Mouse (Mus musculus) cerebellum, adult 11-12 months (tissue): ENCODE results near the gene Slc45a2.
"Not testable (repeated sequence)": the region's sequence is repeated elsewhere in the genome, so short reads cannot be mapped to it uniquely, and the experiment has no call there.

Experiments used
- DNase-seq: peaks from one replicate; pipeline ENCODE4 v3.0.0; 2022

The Slc45a2 gene

DNA sequence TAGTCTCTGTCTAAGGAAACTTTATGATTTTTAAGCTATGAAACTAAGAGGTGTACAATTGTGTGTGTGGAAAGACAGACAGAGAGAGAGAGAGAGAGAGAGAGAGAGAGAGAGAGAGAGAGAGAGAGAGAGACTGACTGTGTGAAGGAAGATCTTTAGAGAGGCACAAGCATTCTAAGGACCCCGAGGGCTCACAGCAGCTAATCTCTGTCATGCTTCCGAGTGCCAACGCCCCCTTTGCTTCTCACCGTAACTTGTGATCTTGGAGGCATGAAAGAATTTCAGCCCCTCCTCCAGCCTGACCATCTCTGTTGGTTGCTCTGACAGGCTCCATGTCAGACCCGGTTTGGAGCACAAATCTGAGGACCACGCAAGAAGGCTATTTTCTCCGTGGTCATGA lies at the start of gene Slc45a2:
TSS of gene Slc45a2 (plus strand) at position 301 of the 400 bp plus-strand sequence.
- DNase-seq: no peak

DNA sequence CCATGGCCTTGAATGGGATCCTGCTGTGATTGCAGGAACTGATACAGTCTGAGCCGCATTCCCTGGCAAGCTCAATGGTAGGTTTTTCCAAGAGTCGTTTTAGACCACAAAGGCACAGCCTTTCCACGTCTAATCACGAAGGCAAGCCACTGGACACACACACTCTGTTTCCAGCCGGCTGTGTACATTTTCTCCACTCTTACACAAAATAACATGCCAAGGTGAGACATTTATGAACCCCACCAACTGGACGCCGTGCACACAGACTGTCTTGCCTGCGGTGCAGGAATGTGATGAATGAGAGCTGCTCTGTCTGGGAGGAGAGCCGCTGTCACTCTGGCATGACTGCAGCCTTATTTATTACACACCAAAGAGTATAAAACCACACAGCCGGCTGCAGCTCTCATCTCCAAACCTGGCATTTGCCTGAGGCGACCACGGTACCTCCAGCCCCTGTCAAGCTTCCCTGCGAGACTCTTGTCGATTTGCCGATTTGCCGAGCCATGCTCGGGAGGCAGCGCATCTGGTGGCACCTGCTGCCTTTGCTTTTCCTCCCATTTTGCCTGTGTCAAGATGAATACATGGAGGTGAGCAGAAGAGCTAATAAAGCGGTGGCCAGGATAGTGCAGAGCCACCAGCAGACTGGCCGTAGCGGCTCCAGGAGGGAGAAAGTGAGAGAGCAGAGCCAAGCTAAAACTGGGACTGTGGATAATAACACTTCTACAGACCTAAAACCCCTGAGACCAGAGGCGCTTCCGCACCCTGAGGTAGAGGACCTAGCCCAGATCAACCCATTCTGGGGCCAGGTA lies 48.4 kb upstream of the Slc45a2 start, which contains the start of gene C1qtnf3:
TSS of gene C1qtnf3 (plus strand) at position 382 of the 809 bp plus-strand sequence.
- DNase-seq: no peak

DNA sequence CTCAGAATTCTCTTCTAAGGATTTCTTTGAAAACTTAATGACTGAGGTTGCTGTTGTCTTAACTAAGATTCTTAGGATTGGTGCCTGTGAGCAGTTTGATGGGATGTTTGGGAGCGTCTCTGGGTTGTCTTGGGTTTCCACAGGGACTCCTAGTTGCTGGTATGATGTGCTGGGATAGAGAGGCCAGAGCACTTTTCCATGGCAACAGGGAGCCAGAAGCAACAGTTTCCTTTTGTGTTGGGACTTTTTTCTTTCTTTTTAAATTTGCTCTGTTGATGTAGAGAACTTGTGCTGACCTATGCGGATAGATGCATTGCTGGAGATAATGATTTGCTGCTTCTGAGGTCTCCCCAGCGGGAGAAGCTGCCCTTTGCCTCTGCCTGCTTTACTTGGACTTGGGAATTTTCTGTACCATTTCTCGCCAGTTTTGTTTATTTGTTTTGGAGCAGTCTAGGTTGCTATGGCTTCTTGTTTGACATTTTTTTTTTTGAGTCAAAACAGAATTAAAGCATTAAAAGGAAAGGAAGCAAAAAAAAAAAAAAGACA lies 47.7 kb upstream of the Slc45a2 start:
- no peak for DNase-seq

DNA sequence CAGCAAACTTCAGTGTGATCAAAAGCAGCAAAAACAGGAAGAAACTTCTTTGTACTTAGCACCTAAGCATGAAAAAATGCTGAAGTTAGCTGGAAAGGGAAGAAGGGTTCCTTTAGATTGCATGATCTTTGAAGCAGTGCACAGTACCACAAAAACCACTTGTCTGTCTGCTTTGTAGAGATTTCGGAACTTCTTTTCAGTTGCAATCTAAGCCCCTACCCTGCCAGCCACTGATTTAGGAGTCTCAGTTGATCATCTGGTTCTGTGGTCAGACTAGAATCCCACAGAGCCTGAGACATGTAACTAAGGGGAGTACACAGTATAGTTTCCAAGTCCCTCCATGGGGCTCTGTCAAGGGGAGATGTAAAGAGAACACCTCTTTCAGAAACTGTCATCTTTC lies 47.1 kb upstream of the Slc45a2 start:
- no peak for DNase-seq

DNA sequence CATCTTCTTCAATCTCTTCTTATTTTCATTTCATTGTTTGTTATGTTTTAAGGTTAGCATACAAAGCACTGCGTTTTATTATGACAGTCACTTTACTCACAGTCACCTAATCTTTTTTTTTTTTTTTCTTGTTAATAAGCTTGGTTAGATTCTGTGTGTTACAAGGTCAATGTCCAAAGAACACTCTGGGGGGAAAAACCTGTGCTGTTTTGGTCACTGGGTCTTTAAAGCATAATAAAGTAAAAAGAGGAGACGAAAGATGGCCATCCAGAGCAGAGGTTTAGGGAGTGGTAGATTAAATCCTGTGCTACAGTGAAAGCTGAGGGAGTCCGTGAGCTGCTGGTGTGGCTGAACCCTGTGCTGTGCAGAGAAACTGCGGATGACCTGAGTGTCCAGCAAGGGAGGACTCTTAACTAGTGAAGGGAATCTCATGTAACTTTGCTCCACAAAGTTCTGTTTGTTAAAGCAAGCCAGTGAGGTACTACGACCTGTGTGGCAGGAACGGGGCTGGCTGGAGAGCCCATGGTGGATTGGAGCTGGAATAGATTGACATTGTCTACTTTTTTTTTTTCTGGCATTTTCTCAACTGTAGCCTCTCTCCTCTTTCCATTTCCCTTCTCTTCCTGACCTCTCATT lies 46.0 kb upstream of the Slc45a2 start:
- no peak for DNase-seq

DNA sequence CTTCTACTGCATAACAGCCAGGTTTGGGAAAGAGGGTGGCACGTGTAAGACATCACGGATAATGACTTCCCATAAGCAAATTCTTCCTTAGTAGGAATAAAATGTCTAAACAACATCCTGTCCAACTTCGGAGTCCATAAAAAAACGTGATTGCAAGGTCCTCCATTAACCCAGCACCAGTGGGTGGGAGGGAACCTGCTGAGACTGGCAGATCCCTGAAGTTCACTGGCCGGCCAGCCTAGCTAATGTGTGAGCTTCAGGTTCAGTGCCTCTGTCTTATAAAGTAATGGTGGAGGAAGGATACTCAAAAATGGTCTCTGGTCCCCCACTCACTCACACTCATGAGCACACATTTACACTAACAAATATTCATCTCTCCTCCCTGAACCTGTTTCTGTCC lies 45.4 kb upstream of the Slc45a2 start:
- DNase-seq: no peak

DNA sequence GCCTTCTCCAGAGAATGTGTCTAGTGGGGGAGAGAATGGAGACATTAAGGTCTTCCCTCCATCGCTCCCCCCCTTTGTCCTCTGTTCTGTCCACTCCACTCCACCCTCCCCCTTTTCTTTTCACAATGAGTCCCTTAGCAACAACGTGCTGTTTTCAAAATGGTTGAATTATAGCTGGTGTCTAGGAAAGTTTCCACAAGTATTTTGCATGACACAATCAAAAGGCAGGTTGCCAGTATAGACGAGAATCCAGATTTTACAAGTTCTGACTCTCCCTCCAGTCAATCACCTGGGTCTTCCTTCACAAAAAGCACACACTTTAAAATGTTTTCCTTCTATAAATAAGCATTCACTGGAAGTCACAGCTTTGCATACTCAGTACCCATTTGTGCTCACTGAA lies 43.8 kb upstream of the Slc45a2 start:
- DNase-seq: no peak

DNA sequence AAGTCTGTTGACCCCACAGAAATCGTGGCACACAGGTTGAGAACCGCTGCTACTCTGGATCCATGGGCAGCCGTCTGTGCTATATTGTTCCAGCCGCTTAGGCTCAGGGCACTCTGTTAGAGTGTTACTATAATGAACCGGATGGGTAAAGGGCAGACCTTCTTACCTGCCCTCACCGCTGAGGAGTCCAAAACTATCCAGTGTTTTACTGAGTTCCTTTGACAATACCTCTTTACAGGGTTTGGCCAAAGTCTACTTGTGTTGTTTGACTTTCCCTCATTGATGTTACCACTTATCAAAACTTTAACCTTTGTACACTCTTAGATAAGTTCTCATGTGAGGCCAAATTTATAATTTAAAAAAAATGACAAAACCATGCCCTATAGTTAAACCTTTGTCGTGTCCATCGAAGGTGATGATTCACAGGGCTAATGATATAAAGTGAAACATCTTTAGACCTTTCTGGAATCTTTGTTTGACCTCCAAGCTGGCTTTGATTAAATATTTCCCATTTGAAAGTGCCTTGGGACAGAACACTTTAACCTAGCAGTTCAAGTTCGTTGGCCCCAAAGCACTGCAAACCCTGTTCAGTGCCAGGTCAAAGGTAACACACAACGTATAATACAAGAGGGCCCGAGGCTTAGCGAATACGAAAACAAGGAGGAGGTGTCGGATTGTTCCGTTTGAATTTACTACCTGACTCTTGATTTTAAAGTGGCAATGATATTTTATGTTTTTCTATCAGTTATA lies 41.1 kb upstream of the Slc45a2 start:
- no peak for DNase-seq

DNA sequence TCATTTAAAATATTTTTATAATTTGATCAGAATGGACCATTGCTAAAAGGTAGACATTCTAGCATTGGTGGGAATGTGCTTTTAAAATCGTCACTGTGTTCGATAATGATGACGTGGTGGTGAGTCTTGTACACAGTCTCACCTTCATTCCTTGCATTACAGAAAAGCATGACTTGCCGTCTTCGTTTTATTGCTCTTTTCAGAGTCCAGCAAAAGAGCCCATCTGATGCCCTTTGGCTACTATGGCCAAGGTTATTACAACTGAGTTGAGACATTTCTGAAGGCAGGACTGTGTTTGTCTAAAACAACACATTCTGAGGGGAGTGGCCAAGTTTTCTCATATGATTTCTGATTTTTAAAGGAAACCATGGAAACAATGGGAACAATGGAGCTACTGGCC lies 40.3 kb upstream of the Slc45a2 start:
- DNase-seq: no peak

DNA sequence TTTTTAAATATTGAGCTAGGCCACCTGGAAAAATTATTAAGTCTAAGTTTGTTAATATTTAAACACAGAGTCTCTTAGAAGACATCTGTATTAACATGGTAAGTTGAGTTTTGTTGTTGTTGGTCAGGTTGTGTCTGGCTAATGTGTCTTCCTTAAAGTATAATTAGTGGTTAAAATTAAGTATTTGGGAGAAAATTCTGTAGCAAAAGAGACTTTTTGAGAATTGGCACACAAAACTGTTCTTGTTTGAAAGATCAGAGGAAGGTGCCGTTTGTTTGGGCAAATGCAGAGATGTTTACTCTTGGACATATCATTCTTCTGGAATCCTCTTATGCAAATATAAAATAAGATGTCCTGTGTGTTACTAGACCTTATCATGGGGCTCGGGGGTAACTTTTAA lies 37.9 kb upstream of the Slc45a2 start:
- no peak for DNase-seq

DNA sequence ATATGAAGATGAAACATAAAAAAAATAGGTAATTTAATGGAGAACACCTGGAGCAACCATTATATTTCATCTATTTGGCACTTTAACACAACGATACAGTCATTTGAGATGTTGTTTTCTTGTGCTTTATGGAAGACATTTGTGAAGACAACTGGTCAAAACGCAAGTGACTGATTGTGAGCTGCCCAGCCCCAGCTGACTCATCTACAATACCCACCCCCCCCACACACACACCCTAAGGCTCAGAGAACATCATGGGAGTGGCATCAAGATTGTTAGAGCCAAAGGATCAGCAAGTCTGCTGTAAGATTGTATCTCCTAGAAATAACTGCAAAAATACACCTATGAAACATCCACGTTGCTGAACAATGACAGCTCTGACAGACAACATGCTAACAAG lies 31.1 kb upstream of the Slc45a2 start:
- DNase-seq: no peak

DNA sequence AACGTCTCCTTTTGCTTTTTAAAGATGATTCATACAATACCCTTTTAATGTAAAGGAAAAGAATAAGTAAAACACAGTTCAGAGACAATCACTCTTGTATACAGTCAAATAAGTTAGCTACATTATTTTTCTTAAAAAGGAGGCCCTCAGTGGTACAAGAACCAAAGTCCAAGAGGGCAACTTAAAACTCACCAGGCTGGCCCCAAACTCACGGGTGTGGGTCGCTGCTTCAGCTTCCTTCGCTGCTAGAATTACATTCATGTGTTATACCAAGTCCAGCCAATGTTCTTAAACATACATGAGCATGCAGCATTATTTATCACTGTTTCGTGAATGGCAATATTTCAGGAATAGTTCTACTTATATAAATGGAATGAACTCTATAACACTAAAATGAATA lies 29.7 kb upstream of the Slc45a2 start:
- DNase-seq: no peak

DNA sequence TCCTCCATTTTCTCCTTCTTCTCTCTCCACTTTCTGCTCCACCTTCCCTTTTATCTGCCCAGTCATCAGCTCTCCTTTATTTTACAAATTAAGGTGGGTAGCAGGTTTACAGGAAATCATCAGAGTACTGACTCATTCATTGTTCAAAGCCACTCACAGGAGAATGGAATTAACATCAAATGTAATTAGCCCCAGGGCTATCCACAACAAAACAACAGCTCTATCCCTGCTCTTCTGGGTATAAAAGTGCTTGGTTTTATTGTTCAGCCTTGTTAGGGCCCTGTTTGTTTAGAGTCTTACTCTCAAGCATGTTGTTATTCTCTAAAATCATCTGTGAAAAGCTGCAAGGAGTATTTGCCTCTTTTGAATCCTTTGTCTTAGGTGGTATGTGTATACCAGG lies 23.4 kb upstream of the Slc45a2 start:
- DNase-seq: no peak

DNA sequence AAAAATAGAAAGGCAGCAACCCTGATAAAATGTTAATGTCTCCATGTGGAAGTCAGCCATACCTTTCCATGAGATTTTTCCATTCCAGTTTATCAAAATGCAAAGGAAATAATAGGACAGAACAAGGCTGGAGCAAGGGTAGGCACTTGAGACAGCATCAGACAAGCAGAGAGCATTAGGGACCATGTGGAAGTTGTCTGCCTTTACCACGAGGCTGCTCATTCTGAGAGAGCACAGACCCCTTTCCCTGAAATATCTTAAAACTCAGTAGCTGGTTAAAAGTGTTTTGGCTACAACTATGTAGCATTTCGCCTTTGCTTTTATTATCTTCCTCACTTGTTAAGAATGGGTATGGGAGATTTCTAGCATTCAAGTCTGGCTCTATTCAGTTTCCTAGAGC lies 19.8 kb upstream of the Slc45a2 start:
- no peak for DNase-seq

DNA sequence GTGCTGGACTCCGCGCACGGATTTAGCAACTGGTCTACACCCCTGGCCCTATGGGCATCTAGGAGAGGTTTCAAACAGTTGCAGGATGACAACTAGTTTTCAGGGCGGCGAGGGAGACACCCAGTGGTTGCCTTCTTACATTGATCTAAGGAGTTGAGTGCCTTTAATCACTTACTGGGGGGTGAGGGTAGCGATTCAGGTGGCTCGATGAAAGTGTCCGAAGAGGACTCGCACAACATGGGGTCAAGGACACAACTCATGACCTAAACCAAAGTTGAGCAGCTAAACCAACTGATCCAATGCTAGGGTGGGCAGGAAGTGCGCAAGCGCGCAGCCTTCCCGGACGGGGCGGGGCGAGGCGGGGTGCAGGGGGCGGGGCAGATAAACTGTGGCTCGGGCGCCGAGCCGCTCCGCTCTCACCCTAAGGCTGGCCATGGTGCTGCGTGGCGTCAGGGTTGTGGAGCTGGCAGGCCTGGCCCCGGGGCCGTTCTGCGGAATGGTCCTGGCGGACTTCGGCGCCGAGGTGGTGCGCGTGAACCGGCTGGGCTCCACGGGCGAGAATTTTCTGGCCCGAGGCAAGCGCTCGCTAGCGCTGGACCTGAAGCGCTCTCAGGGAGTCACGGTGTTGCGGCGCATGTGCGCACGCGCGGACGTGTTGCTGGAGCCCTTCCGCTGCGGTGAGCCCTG lies 19.0 kb upstream of the Slc45a2 start, which contains the start of gene Amacr:
TSS of gene Amacr (plus strand) at position 380 of the 687 bp plus-strand sequence.
- peak; percentile 93 for DNase-seq

DNA sequence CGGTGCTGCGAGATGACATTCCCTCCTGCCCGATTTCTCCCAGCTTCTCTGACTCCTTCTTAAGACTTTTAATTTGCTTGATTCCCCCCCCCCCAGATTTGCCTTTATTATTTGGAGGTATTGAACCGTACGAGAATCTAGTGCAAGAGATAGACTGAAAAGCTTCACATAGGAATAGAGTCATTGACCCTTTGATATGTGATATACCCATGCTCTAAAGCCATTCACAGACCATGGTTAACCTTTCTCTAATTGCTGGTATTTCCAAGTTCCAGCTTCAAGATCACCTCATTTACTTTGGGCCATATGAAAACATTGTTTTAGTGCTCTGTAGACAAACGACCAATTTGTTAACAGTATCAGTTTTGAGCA lies 18.5 kb upstream of the Slc45a2 start:
- no peak for DNase-seq

DNA sequence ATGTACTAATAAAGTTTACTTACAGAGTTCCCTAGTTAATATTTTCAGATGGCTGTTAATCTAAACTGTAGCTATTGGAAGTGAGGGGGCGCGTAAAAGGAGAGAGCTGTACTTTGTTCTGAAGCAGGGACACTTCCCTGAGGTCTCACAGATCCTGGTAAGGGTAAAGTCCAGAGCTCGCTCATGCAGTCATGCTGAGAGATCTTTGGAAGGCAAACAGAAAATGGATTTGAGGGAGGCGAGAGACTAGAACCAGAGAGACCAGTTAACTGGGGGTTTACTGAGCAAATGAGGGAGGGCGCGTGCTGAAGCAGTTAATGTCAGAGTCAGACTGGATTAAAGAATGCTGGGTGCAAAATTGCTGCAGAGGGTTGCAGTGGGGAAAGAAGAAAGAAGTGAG lies 14.8 kb upstream of the Slc45a2 start:
- no peak for DNase-seq

DNA sequence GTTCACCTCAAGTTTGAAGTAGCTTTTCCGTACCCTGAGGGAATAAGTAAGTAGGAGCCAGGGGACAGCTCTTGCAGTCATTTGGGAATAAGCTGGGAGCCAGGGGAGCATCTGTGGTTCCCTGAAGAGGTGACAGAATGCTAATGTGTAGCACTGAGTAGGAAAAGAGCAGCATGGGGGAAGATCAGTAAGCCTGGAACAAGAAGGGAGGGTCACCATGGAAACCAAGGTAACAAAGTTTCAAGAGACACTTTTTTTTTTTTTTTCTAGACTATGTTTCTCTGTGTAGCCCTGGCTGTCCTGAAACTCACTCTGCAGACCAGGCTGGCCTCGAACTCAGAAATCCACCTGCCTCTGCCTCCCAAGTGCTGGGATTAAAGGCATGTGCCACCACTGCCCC lies 14.0 kb upstream of the Slc45a2 start:
- DNase-seq: not testable (repeated sequence)

DNA sequence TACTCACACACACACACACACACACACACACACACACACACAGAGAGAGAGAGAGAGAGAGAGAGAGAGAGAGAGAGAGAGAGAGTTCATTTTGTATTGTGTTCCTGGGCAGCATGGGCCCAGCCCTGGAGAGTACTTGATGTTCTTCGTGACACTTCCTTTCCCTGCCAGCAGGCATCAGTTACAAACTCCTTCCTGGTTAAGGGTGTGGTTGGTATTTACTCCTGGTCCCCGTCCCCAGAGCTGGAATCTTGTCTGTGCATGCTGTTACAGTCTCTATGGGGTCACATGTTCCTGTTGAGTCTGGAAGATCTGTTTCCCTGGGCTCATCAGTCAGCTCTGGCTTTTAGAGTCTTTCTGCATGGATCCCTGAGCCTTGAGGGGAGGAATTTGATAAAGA lies 10.1 kb upstream of the Slc45a2 start:
- DNase-seq: no peak

DNA sequence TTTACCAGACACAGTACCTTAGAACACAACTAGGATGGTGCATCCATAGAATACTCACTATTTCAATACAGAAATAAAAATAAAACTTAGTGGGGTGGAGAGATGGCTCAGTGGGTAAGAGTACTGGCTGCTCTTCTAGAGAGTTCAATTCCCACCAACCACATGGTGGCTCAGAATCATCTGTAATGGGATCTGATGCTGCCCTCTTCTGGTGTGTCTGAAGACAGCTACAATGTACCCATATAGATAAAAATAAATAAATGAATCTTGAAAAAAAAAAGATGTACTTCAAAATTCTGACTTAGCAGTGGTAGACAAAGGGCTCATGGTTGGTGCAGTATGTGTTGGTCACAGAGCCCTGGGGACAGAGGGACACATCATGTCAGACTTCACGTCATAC lies 9.0 kb upstream of the Slc45a2 start:
- no peak for DNase-seq

DNA sequence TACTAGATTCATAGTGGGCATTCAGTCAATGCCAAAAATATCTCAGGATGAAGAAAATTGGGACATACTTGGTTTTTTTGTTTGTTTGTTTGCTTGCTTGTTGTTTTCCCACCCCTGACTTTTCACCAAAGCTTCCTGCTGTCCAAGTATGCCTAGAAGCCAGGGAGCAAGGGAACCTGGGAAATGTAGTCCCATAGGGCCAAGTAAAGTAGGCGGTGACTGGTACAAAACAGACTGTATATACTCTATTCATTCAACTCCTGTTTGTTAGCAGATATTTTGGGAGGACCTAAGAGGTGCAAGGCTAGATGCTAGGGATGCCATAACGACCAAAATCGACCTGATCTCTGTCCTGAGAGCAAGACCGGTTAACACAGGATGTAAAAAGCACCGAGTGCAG lies 689 bp upstream of the Slc45a2 start:
- no peak for DNase-seq

DNA sequence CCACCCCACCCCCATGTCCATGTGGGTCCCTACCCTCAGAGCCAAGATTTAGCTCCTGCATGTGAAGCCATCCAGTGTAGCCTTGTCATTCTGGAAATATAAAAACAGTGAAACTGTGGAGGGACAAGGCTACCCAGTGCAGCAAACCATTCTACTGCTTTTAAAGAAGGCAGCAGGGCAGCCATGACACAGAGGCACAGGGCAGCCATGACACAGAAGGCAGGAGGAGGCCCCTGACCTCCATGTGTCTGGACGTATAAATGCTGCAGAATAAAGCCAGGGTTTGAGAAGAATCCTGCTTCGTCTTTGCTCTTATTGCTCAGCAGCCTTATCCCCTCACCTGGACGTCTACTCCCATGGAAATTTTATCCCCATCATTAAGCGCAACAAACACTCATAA lies 3.3 kb downstream of the Slc45a2 start:
- DNase-seq: no peak

DNA sequence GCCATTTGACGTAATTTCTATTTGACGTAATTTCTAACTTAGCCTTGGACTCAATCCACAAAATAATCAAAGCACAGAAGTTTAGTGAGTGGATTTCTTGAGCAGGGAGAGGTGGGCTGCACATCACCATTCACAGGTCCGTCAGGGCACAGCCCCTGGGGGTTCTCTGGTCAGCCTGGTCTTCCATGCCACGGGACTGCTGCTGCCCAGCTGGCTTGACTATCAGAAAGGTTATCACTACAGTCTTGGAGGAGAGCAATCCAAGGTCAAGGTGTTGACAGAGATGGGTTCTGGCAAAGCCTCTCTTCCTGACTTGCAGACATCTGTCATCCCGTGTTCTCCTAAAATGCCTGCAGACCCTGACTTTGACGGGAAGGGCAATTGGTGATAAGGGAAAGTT lies 4.1 kb downstream of the Slc45a2 start:
- DNase-seq: no peak
